Mouse (Mus musculus) lung, postnatal 36 days (tissue): ENCODE measurements around the gene Nrip3.
A peak's percentile ranks its signal among the peaks of the same experiment; 100 is the strongest.

Experiments
- DNase-seq: peaks from one replicate; pipeline ENCODE4 v3.0.0; 2022; ENCODE audit warnings: mixed read lengths

Gene Nrip3

DNA sequence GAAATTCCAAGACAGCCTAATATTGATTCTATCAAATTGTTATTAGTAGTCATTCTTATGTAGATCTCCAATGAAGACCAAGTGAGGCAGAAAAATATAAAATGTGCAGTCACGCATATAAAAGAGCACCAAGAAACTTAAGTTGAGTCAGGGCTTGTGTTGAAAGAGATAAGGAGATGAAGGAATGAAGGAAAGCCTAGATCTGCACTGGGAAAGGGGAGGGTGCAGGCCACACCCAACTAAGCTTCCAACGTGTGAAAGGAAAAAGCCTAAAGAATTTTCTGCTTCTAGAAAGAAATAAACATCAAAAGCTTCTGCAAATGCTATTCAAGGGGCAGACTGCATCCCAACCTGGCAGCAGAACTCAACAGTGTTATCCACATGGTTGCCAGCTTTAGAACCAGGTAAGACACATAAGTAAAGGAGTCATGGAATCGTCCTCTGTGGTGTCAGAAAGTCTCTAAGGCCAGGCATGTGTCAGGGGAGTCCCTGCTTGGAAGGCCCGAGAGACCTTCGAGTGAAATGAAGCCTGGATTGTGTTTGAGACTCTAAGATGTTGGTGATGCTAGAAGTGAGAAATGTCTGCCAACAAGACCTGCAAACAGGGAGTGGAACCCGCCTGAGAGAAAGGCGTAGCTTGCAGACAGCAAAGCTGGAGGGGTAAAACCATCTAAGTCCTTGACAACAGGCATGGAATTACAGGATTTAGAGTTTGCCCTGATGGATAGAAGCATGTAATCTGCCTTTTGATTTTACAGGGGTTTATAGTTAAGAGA is 14.1 kb downstream of the Nrip3 start:
- no peak for DNase-seq

DNA sequence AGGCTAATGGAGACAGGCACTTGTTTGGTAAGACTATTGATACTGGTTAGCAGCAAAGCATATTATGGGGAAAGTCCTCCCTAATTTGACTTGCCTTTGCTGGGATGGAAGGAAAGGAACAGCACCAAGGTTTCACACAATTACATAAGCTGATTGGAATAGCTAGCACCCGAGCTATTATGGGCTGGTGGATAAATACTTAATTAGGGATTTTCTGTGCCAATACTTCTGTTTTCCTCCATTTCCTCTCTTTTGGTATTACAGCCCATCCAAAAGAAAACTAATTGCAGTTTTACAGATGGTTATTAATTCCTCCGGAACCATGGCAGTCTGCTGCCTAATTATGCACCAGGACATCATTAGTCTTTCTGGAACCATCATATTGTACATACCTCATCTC is 17.8 kb downstream of the Nrip3 start:
- no peak for DNase-seq

GRCm38 (mm10) chr7:109756291-109756690 is 25.5 kb downstream of the Nrip3 start:
- DNase-seq: no peak

DNA sequence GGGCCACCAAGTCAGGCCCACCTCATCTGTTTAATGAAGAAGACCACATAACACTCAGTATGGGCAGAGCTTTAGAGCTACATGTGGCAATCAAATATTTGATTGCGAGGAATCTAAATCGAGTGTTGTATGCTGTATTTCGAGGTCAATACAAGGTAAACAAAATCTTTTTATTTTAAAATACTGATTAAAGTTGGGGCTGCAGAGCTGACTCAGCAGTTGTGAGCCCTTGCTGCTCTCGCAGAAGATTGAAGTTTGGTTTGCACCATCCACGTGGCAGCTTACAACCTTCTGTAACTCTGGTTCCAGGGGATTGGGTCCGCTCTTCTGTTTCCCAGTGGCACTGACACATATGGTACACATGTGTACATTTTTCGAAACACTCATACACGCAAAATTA is 27.8 kb downstream of the Nrip3 start:
- DNase-seq: no peak

GRCm38 (mm10) chr7:109752008-109752925 is 29.6 kb downstream of the Nrip3 start, which contains the start of gene Tmem9b:
TSS of gene Tmem9b (minus strand) at chr7:109752875.
- DNase-seq: peak; percentile 85

GRCm38 (mm10) chr7:109751427-109752007 is 30.3 kb downstream of the Nrip3 start:
- no peak for DNase-seq

- no peak for DNase-seq
Observed at GRCm38 (mm10) chr7:109747747-109748146, 34.1 kb downstream of the Nrip3 start.

GRCm38 (mm10) chr7:109741703-109742102 is 40.1 kb downstream of the Nrip3 start:
- DNase-seq: no peak

- DNase-seq: no peak
Observed at GRCm38 (mm10) chr7:109741060-109741459, 40.8 kb downstream of the Nrip3 start.

GRCm38 (mm10) chr7:109739822-109740370 is 41.9 kb downstream of the Nrip3 start:
- DNase-seq: peak; percentile 52

DNA sequence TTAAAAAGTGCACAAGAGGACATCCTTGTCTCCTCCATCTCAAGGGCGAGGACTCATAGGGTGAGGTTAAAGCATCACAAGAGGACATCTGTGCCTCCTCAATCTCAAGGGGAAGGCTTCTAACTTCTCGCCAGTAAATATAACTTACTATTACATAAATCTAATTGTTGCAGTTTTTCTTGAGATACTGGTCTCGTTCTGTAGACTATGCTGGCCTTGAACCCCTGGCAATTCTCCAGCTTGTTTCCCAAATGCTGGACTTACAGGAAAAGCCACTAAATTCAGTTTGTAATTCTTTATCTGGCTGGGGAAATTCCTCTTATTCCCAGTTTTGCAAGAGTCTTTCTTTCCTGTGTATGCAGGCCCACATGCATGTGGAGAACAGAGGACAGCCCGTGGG is 47.0 kb downstream of the Nrip3 start:
- no peak for DNase-seq

DNA sequence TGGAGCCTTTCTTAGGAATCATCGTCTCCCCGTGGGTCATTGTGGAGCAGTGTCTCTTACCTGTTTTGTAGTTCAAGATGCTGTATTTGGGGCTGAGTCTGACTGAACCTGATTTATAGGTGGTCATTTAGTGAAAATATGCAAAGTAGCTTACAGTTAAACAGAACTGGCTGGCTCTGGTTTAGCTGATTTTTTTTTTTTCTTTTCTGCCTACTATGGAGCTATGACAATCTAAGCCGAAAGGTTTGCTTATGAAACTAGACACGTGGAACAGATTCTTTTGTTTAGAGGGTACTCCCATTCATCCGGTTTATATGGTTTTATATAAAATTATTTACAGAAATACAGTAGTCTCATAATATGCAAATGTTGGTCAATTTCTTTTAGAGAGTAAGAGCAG is 50.2 kb downstream of the Nrip3 start, which contains the start of gene Ascl3:
TSS of gene Ascl3 (minus strand) at position 101 of the 400 bp plus-strand sequence.
- DNase-seq: no peak

DNA sequence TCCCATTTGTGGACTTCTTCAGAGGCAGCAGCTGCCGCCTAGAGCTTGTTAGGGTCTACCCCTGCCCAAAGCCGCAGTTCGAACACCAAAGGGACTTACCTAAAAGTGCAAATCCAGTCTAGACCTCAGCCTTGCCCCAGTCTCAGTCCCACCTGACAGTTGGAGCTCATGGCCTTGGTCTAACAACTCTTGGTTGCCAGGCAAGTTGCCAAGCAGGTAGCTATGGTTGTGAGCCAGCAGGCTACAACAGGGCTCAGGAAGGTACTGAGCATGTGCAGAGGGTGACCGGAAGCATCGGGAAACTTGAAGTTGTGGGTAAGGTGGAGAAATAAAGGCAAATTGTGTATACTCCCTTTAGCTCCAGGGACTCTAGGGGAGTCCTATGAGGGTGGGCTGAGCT is 58.1 kb downstream of the Nrip3 start, which contains the start of gene BC051019:
TSS of gene BC051019 (minus strand) at position 154 of the 400 bp plus-strand sequence.
- peak; percentile 43 for DNase-seq

DNA sequence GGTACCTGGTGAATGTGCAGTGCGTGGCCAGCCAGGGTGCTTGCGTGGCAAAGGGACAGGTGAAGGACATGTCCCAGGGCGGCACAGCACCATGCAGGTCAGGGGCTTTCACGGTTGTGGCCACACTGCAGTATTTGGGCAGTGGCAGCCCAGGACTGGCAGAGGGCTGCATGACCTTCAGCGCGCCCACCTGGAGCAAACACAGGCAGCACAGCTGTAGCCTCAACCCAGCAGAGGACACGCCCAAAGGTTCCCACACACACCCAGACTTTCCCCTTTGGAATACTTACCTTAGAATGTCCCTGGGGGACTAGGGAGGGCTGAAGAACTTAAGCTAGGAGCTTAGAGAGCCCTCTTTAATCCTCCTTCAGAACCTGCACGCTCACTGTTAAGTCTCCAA is 58.7 kb downstream of the Nrip3 start:
- DNase-seq: no peak

GRCm38 (mm10) chr7:109722618-109723017 is 59.2 kb downstream of the Nrip3 start:
- DNase-seq: peak; percentile 30

- DNase-seq: peak; percentile 77
Observed at GRCm38 (mm10) chr7:109719286-109719685, 62.5 kb downstream of the Nrip3 start.

DNA sequence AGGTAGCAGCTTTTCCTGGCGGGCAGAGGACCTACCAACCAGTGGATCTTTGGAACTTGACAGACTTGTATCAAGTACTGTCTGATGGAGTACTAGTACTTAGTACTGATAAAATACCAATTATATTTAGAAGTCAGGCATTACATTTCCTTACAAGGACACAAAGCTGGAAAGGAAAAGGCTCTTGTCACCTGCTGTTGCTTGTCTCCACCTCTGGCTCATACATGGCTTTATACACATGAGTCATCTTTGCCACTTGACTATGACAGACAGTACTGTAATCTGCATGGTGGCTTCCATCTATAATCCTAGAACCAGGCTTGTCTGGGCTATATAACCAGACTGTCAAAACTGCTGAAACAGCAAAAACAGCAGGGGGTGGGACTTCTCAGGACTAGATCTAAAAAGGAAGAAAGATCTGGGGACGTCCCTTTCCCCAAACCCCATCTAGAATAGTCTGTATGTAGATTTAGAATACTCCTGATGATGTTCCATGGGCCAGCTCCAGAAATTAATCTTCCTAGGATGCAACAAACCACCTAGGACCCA is 68.3 kb downstream of the Nrip3 start:
- no peak for DNase-seq

GRCm38 (mm10) chr7:109712198-109712597 is 69.6 kb downstream of the Nrip3 start:
- DNase-seq: no peak

- DNase-seq: no peak
Observed at GRCm38 (mm10) chr7:109710069-109710468, 71.8 kb downstream of the Nrip3 start.

DNA sequence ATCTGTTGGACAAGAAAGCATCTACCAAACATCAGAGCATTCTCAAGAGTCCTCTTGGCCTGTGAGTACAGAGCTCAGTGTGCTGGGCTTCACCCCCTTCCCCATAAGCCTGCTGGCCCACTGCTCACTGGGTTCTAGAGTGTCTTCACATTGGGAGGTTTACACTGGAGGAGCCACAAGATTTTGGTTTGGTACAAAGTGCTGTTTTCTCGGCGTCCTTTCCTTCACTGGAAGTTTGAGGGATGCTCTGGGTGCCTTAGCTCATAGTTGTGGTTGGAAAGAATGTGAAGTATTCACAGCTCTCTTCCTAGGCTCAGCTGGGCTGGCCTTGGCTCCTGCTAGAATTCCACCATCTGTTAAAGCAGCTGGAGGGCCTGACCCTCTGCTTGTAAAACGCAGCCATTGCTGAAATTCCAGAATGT is 72.9 kb downstream of the Nrip3 start:
- DNase-seq: peak; percentile 79
